Mouse (Mus musculus) layer of hippocampus, adult 18-20 months (tissue): ENCODE data around the gene Carmil2. TPM values are rescaled to one million over a fixed set of nuclear protein-coding genes. Genes with fewer than 3 reads are reported as not detected.
A peak's percentile ranks its signal among the peaks of the same experiment; 100 is the strongest.

ENCODE experiments used
- DNase-seq, 2 experiments: peaks; one replicate each; pipeline ENCODE4 v3.0.0; 2022; ENCODE audit warnings: low spot score in 2 of 2
- long read RNA-seq: library from polyadenylated mRNA; stranded (forward); transcript quantifications from one replicate; pipeline ENCODE4 v2.0.0, GENCODE M21; 2021
- total RNA-seq, 2 experiments: library from RNA; stranded (reverse); gene quantifications; 2 replicates each; pipeline ENCODE4 v1.2.3; 2021

Gene Carmil2
- 10 to 100 TPM; 78.4 to 80.3 TPM for total RNA-seq
- long read RNA-seq, partial matches to known transcripts, result 95 of 110 reads
- long read RNA-seq, other reads (novel, unspliced or antisense), result 15 of 110 reads

DNA sequence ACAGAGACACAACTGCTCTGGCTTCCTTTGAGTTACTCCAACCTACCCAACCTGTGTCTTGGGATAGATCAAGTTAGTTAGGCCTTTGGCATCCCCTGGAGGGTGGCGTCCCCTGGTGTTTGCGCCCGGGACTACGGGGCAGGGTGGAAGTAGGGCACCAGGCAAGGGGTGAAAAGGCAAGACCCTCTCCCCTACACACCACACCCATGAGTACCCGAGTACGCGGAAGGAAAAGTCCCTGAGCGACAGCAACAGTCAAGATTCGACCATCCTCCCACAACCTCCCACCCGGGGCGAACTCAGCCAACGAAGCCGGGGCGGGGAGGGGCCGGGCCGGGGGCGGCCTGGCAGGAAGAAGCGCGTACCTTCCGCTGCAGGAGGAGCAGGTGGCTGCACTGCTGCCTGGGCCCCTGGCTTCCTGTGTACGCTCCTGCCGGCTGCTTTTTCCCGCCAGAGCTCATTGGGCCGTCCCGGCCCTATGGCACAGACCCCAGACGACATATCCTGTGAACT, at the start of gene Carmil2:
Carmil2 (plus strand) TSS at position 479 of the 513 bp plus-strand sequence.
- no peak for DNase-seq

DNA sequence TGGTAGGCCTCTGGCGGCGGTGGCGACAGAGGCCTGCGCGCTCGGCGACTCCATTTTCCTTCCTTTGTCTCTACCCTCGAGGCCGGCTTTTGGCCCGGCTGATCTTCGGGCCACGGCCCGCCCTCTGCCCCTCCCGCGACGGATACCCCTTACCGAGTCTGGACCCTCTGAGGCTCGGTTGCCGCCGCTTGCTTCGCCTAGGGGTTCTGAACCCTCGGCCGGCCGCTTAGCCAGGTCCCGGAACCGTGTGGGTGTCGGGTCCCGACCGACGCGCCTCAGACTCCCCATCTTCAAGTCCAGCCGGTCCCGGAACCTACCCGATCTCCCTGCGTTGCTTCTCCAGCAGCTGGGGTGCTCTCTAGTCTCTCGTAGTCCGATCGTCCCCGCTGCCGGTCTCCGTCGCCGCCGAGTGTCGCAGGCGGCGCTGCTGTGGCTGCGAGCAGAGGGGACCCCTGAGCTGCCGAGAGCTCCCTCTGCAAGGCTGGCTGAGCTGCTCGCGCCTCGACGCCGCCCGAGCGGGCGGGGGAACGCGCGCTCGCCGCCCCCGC, 49.0 kb upstream of the Carmil2 start, which contains the start of gene Agrp:
Agrp (minus strand) TSS at position 431 of the 548 bp plus-strand sequence.
- DNase-seq, result peak in 1 of 2 experiments; percentile 60

DNA sequence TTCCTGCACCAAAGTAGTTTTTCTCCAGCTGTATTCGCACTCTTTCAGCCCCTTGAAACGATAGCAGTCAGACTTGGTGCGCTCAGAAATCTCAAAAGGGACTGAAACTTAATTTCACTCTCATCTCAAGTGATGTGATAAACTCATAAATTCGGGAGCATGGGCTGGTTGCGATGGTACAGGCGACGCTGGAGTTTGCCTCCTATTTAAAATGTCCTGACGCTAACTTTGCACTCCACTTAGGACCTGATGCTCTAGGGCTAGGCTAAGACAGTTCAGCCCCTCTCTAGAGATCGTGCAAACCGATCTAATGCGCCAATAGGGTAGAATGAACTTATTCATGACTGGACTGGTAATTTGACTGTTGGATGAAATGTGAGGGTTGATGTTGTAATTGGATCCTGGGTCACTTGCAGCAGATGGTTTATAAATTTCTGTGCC, 48.5 kb upstream of the Carmil2 start:
- DNase-seq, result no peak

DNA sequence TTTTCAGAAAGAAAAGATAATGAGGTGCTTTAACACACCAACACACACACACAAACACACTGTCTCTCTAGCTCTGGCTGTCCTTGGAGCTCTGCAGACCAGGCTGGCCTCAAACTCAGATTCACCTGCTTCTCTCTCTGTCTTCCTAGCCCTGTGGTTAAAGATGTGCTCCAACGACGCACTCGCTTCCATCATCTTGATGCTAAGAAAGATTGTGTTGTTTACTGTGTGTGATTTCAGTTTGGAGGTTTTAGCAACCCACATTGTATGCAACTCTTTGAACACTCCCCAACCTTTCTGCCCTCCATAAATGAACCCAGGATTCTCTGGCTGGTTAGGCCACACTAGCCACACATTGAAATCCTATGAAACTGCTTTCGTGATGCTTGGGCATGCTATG, 47.6 kb upstream of the Carmil2 start:
- DNase-seq, result no peak

DNA sequence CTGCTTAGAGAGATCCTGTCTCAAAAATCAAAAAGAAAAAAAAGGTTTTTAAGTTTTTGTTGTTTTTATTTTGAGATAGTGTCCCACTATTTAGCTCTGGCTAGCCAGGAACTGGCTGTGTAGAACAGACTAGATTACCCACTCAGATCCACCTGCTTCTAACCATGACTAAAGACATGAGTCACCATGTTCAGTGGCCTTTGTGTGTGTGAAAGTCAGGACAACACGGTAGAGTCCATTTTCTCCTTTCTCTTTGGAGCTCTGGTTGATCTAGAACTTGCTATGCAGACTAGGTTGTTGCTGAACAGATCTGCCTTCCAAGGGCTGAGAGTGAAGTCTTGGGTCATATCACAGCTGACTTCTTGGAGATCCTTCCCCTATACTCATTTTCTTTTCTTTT, 46.2 kb upstream of the Carmil2 start:
- DNase-seq, result no peak

DNA sequence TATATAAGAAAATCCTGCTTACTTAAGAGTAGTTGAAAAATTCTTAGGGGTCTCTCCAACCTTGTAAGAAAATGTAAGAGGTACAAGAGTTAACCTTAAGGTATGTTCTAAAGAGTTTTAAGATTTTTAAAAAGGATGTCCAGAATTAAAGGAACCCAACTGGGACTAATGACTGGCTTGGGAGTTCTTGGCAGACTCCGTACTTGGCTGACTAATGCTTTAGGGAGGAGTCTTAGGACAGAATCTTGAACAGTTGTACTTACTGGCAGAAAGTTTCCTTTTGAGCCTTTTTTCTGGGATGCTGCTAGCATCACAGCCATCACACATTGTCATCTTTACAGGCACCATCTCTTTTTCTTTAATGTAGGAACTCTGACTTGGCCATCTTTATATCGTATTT, 45.6 kb upstream of the Carmil2 start:
- DNase-seq, result no peak

DNA sequence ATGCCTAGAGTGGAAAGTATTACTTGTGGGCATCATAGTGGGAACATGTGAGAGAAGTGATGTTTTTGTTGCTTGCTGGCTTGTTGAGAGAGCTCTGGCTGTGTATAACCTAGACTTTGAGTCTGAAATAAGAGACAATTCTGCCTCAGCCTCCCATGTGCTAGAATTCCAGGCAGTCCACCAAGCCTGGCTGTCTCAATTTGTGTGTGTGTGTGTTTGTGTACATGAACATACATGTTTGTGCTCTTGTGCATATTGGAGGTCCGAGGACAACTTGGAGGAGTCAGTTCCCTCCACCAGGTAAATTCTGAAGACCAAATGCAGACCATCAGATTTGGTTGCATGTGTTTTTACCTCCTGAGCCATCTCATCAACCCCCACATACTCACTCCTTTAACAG, 40.9 kb upstream of the Carmil2 start:
- no peak for DNase-seq

DNA sequence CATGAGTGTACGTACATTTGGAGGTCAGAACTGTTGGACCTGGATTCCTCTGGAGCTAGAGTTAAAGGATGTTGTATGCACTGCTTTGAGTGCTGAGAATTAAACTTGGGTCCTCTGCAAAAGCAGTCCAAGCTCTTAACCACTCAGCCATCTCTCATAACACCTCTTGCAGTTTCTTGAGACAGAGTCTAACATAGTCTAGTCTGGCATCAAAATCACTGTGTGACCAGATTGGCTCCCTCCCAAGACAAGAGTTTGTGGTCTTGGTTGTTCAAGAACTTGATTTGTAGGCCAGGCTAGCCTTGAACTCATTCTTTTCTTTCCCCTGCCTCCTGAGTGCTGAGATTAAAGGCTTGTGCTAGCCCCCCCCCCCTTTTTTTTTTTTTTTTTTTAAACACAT, 37.1 kb upstream of the Carmil2 start:
- no peak for DNase-seq

DNA sequence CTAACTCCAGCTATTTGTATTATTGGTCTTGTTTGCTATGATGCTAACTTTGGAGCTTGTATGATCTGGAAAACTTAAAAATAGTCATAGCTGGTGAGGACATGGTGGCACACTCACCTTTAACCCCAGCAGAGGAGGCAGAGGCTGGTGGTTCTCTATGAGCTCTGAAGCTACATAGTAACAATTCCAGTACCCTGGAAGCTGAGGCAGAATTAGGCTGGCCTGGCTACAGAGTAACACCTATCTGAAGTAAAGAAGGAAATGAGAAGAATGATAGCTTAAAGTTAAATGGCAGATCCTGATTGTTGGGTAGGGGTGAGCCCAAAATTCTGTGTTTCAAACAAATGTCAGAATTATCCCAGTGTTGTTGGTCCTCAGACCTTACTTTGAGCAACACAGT, 28.4 kb upstream of the Carmil2 start:
- no peak for DNase-seq

DNA sequence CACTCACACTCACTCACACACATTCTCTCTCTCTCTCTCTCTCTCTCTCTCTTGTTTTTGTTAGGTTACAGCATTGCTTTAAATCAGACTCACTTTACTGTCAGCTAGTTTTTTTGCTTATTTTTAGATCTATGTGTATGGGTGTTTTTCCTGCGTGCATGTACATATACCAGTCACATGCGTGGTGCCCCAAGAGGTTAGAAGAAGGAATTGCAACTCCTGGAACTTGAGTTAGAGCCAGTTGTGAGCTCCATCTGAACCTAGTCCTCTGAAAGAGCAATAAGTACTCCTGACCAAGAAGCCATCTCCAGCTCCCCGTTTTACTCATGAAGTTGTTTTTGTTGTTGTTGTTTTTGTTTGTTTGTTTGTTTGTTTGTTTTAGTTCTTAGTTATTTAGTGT, 24.9 kb upstream of the Carmil2 start:
- no peak for DNase-seq

DNA sequence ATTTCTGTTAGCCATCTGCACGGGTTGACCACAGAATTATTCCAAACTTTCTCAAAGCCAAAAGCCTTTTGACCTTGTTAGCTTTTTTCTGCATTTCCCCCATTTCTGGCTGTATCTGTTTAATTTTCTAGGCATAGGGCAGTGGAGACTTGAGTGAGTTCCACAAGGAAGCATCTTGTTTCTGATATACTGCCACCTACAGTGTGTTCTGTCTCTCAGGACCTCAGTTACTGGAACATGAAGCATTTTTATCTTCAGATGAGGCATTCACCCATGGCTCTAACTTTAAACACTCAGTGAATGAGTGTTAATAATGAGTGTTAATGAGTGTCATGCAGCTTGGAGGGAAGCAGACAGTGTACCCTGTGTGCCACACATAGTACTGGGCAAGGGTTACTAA, 8.2 kb upstream of the Carmil2 start:
- no peak for DNase-seq

DNA sequence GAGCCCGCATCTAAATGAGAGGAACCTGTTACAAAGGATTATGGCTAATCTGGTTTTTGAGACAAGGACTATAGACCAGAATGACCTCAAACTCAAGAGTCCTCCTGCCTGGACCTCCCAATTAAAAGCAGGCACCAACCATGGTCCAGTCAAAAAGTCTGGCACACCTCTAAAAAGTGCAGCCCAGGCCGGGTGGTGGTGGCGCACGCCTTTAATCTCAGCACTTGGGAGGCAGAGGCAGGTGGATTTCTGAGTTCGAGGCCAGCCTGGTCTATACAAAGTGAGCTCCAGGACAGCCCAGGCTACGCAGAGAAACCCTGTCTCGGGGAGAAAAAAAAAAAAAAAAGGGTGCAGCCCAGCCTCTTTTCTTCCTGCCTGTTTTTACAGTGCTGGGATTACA, 749 bp upstream of the Carmil2 start:
- DNase-seq, result no peak

DNA sequence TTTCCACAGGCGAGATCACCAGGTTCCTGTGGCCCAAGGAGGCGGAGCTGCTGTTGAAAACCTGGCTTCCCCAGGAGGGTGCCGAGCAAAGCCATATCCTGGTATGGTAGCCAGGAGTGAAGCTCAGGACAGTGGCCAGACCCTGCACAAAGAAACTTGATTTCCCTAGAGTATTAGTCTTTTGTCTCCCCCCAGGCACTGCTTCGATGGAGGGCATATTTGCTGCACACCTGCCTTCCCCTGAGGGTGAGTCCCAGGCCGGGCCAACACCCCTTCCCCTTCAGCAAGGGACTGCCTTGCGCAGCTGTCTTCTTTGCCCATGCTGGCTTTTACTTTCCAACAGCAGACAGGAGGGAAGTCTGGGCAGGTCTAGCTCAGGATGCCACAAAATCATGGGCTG, 477 bp downstream of the Carmil2 start:
- DNase-seq, result no peak

DNA sequence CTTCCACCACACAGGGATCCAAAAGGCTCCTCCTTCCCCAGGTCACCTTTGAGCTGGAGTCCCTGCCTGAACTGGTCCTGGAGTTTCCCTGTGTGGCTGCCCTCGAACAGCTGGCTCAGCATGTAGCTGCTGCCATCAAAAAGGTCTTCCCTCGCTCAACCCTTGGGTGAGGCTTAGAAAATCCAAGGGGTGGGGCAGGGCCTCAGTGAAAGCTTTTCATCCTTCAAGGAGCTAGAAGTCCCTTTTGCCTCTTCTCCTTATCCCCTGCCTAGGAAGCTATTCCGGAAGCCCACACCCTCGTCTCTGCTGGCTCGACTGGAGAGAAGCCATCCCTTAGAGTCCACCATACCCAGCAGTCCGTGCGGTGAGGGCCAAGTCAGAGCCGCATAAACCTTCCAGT, 1.4 kb downstream of the Carmil2 start:
- no peak for DNase-seq

DNA sequence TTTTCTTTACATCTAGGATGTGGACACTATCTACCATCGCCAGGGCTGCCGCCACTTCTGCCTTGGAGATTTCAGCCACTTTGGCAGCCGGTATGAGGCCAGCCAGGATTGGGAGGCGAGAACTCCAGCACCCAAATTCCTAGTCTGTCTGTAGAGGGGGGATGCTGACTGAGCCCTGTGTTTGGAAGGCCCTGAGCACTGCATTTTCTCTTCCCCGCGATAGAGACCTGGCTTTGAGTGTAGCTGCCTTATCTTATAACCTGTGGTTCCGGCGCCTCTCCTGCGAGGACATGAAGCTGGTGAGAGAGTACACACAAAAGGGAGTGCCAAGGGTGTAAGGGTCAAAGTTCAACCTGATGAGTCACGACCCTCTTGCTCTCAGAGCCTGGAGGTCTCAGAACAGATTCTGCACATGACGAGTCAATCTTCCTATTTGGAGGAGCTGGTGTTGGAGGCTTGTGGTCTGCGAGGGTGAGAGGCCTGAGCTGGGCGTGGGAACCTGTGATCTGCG, 2.2 kb downstream of the Carmil2 start:
- no peak for DNase-seq

DNA sequence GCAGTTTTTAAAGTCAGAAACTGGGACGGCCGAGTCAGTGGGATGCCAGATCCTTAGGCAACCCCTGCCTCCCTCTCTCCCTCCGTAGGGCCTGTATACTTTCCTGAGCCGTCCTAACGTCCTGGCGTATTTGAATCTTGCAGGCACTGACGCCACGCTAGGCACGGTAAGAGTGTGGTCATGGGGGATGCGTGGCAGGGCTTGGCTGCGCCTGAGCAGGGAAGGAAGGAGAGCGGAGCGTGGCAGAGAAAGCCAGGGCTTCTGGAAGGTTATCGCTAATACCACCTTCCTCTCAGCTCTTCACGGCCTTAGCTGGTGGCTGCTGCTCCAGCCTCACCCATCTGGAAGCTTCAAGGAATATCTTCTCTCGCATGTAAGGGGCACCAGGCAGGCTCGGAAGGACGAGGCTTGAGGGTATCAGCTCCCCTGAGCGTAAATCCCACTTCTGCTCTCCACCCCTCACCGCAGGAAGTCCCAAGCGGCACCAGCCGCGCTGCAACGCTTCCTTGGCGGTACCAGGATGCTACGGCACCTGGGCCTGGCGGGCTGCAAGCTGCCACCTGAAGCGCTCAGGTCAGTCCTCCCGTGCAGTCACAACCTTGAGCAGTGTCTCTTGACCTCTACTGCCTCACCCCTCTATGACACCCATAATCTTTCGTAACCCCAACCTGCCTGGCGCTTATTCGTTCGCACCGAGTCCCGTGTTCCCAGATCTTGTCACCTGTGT, 3.3 kb downstream of the Carmil2 start:
- DNase-seq, result no peak

DNA sequence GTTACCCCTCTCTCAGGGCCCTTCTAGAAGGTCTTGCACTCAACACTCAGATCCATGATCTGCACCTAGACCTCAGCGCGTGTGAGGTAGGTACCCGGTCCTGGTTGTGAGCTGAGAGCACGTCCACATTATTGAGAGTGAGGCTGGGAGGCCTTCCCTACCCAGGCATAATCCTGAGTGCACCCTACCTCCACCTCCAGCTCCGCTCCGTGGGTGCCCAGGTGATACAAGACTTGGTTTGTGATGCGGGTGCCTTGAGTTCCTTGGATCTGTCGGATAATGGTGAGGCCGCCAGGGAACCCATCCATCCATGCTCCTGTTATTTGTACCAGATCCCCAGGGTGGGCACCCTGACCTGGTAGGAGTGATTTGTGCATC, 3.9 kb downstream of the Carmil2 start:
- no peak for DNase-seq

DNA sequence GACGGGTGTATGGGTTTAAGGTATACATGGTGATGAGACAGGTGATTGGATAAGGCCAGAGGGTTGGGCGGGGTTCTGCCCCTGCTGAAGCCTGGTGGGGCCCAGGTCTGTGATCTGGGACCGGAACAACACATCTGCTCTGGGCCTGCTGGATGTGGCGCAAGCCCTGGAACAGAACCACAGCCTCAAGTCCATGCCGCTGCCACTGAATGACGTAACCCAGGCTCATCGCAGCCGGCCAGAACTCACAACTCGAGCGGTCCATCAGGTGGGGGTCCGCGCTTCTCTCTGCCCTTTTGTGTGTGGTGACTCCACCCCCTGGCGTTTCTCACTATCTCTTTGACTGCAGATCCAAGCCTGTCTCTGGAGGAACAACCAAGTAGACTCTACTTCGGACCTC, 4.9 kb downstream of the Carmil2 start:
- DNase-seq, result no peak

DNA sequence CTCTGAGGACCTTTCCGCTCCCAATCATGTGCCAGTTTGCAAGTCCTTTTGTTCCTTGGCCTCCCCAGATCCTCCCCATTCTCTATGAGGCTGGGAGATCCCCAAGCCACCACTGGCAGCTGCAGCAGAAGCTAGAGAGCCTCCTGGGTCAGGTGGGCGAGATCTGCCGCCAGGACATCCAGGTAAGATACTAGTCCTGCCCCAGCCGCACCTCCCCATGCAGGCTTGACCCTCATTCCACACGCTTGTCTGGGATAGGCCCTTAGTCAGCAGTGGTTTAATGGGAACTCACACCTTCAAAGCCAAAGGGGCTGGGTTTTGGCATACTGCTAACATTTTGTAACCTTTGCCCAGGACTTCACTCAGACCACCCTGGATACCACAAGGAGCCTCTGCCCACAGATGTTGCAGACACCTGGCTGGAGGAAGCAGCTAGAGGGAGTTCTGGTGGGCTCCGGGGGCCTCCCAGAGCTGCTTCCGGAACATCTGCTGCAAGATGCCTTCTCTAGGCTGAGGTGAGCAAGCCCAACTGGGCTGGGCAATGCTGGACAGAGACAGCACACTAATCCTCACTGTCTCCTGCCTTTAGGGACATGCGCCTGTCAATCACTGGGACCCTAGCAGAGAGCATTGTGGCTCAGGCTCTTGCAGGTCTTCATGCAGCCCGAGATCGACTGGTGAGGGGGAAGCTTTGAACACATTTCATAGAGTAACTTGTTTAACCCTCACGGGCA, 6.5 kb downstream of the Carmil2 start:
- no peak for DNase-seq

DNA sequence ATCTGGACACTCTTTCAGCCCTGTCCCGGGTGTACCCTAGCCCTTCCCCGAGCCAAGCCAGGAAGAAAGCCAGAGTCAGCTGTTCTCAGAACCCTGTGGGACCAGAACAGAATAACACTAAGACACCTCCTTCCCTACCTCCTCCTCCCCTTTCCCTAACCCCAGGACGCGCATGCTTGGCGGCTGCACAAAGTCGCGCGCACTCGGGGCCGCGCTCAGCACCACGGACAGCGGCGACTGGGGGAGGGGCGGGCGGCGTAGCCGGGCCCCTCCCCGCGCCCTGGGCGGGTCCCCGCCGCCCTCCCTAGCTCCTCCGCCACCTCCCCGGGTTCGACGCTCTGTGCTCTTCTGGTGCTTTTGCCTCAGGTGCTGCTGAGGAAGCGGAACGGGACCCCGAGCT, 7.6 kb downstream of the Carmil2 start:
- peak; percentile 81 to 83 for DNase-seq

DNA sequence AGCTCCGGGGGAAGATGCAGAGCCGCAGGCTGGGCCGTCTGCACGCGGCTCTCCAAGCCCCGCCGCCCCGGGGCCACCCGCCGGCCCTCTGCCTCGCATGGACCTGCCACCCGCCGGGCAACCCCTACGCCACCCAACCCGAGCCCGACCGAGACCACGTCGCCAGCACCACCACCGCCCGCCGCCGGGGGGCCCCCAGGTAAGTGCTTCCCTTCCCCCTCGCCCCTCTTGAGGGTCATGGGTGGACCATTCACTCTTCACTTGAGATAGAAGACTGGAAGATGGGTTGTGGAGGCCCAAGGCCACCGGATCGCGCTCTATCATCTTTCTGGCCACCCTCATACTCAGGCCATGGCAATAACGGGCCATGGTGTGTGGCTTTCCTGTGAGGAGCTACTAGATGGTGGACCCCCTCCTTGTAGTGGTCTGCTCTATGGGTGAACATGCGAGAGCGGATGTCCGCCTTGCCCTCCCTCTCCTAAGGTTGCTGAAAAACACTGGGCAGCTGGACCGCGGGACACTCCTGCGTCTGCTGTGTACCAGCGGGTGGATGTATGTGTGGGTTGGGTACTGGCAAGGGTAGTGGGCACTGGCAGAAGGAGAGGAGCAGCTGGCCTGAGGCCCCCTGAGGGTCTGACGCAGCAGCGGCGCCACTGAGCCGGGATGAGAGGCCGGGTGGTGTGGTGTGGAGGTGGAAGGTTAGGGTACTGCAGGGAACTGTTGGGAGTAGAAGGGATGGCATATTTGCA, 8.2 kb downstream of the Carmil2 start:
- DNase-seq, result peak in 1 of 2 experiments; percentile 53
